In the genomic region with DNA sequence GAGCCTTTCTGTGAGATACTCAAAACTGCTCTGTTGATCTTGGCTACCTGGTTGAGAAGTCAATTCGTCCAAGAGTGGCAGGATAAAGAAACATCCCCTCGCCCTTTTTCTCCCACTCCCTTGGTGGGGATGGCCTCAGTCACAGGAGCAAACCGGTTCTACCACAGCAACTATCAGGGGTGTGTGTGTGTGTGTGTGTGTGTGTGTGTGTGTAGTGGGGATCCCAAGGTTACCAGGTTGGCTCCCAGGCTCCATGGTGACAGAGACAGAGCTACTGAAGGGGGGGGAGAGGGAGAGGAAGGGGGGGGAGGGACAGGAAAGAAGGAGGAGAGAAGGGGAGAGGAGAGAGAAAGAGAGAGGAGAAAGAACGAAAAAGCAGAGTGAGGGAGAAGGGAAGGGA, we compare ENCODE assay signal across 8 mouse cellular contexts. TPM values are rescaled to one million over a fixed set of nuclear protein-coding genes. Genes with fewer than 3 reads are reported as not detected.
DNase-seq lines count a peak whose midpoint lies in the region; ATAC-seq lines count a peak whose summit lies in the region.

No protein-coding gene starts in this region.

- WGBS in kidney, embryonic 15.5 days, result 29% methylated on average over 4 of the region's 4 CpGs
- 35% methylated on average over 4 of the region's 4 CpGs for WGBS in embryonic facial prominence, embryonic 10.5 days
- WGBS in hindbrain, embryonic 12.5 days, result 32% methylated on average over 4 of the region's 4 CpGs
- WGBS in midbrain, embryonic 14.5 days, result 39% methylated on average over 4 of the region's 4 CpGs

- H3K27ac ChIP-seq in kidney, embryonic 15.5 days, result peak overlapping the region; percentile 82
- H3K27ac ChIP-seq in embryonic facial prominence, embryonic 10.5 days (replicated peaks), result peak overlapping the region; percentile 92
- peak overlapping the region; percentile 79 for H3K27ac ChIP-seq in hindbrain, embryonic 12.5 days
- H3K27ac ChIP-seq in midbrain, embryonic 14.5 days (replicated peaks; ENCODE audit: low read depth, low read length), result peak overlapping the region; percentile 85

- no peaks in the 10 kb centered on the region for H3K36me3 ChIP-seq in kidney, embryonic 15.5 days
- H3K36me3 ChIP-seq in embryonic facial prominence, embryonic 10.5 days (replicated peaks), result no peaks in the 10 kb centered on the region
- no peaks in the 10 kb centered on the region for H3K36me3 ChIP-seq in hindbrain, embryonic 12.5 days
- H3K36me3 ChIP-seq in midbrain, embryonic 14.5 days (ENCODE audit: control insufficient read depth, insufficient read depth, low read length), result no peaks in the 10 kb centered on the region

- peak; percentile 56 for ATAC-seq in kidney, embryonic 15.5 days (replicated peaks; ENCODE audit: low FRiP score)
- ATAC-seq in hindbrain, embryonic 12.5 days (ENCODE audit: low FRiP score), result peak; percentile 60; the same call in 1 of the 2 replicates
- ATAC-seq in midbrain, embryonic 14.5 days (ENCODE audit: low FRiP score, low TSS enrichment), result no peak
- no peak for ATAC-seq in activated CD4-positive, CD25-positive, alpha-beta regulatory T cell, adult 4 months

- peaks cover 29% of the 10 kb centered on the region for H3K27me3 ChIP-seq in kidney, embryonic 15.5 days
- H3K27me3 ChIP-seq in embryonic facial prominence, embryonic 10.5 days (replicated peaks; ENCODE audit: low read depth, poor library complexity, severe bottlenecking), result peaks cover 30% of the 10 kb centered on the region
- peaks cover 27% of the 10 kb centered on the region for H3K27me3 ChIP-seq in hindbrain, embryonic 12.5 days
- peaks cover 11% of the 10 kb centered on the region; the same call in 1 of the 2 replicates for H3K27me3 ChIP-seq in midbrain, embryonic 14.5 days (ENCODE audit: control insufficient read depth, insufficient read depth, low read length)

- H3K9ac ChIP-seq in kidney, embryonic 15.5 days, result no peak overlapping the region
- peak overlapping the region; percentile 10; the same call in 1 of the 2 replicates for H3K9ac ChIP-seq in hindbrain, embryonic 12.5 days
- peak overlapping the region; percentile 63; the same call in 1 of the 2 replicates for H3K9ac ChIP-seq in midbrain, embryonic 14.5 days (replicated peaks; ENCODE audit: low read length)

- no peak for DNase-seq in kidney, adult 18-20 months
- DNase-seq in embryonic facial prominence, embryonic 10.5 days (ENCODE audit: low spot score), result peak; percentile 58
- DNase-seq in midbrain, embryonic 14.5 days, result peak; percentile 31
- DNase-seq in cerebellum, adult 9-11 months, result no peak
- no peak for DNase-seq in natural killer cell, adult 2 months (ENCODE audit: low spot score in 2 of 2)

- peak overlapping the region; percentile 45 for H3K4me3 ChIP-seq in kidney, embryonic 15.5 days (replicated peaks)
- peak overlapping the region; percentile 47 for H3K4me3 ChIP-seq in embryonic facial prominence, embryonic 10.5 days
- H3K4me3 ChIP-seq in hindbrain, embryonic 12.5 days, result peak overlapping the region; percentile 23
- no peak overlapping the region for H3K4me3 ChIP-seq in midbrain, embryonic 14.5 days (replicated peaks; ENCODE audit: low read depth, low read length)

- H3K9me3 ChIP-seq in kidney, embryonic 15.5 days (replicated peaks), result no peaks in the 10 kb centered on the region
- no peaks in the 10 kb centered on the region for H3K9me3 ChIP-seq in embryonic facial prominence, embryonic 10.5 days
- no peaks in the 10 kb centered on the region for H3K9me3 ChIP-seq in hindbrain, embryonic 12.5 days (replicated peaks)
- H3K9me3 ChIP-seq in midbrain, embryonic 14.5 days (ENCODE audit: control insufficient read depth, low read length), result no peaks in the 10 kb centered on the region

- peaks cover 29% of the 10 kb centered on the region for H3K4me1 ChIP-seq in kidney, embryonic 15.5 days
- peaks cover 44% of the 10 kb centered on the region for H3K4me1 ChIP-seq in embryonic facial prominence, embryonic 10.5 days
- peaks cover 24% of the 10 kb centered on the region for H3K4me1 ChIP-seq in hindbrain, embryonic 12.5 days
- peaks cover 18% of the 10 kb centered on the region for H3K4me1 ChIP-seq in midbrain, embryonic 14.5 days (ENCODE audit: control insufficient read depth, insufficient read depth, low read length)

- peak overlapping the region; percentile 69 for H3K4me2 ChIP-seq in kidney, embryonic 15.5 days
- peak overlapping the region; percentile 55 for H3K4me2 ChIP-seq in hindbrain, embryonic 12.5 days (replicated peaks)
- peak overlapping the region; percentile 66 for H3K4me2 ChIP-seq in midbrain, embryonic 14.5 days (ENCODE audit: low read length)

RNA-seq across cellular contexts. Expression of a gene that starts 4.0 kb away (rescaled TPM):
- polyA plus RNA-seq in kidney, embryonic 15.5 days (2015; fragmentation: Nextera tagmentation; extraction: Ambion mirVana), result 1.0 and 1.7 TPM in 2 replicates
- polyA plus RNA-seq in embryonic facial prominence, embryonic 10.5 days (2016; fragmentation: Nextera tagmentation; extraction: Ambion mirVana), result 4.0 and 5.6 TPM in 2 replicates
- 3.5 and 5.2 TPM in 2 replicates for polyA plus RNA-seq in hindbrain, embryonic 12.5 days (2016; fragmentation: Nextera tagmentation; extraction: Ambion mirVana)
- 4.9 and 6.6 TPM in 2 replicates for polyA plus RNA-seq in midbrain, embryonic 14.5 days (2014; fragmentation: Nextera tagmentation; extraction: Ambion mirVana)
- polyA plus RNA-seq in activated CD4-positive, CD25-positive, alpha-beta regulatory T cell, adult 4 months (2017; shearing (Covaris generic)), result not detected

RNA-seq across cellular contexts. Expression of a gene that starts 19.7 kb away (rescaled TPM):
- 62.3 and 69.4 TPM in 2 replicates for polyA plus RNA-seq in kidney, embryonic 15.5 days (2015; fragmentation: Nextera tagmentation; extraction: Ambion mirVana)
- polyA plus RNA-seq in embryonic facial prominence, embryonic 10.5 days (2016; fragmentation: Nextera tagmentation; extraction: Ambion mirVana), result 39.7 and 40.1 TPM in 2 replicates
- polyA plus RNA-seq in hindbrain, embryonic 12.5 days (2016; fragmentation: Nextera tagmentation; extraction: Ambion mirVana), result 58.2 and 59.8 TPM in 2 replicates
- 16.2 and 23.9 TPM in 2 replicates for polyA plus RNA-seq in midbrain, embryonic 14.5 days (2014; fragmentation: Nextera tagmentation; extraction: Ambion mirVana)
- 1 to 10 TPM; 1.7 to 4.3 TPM for polyA plus RNA-seq in activated CD4-positive, CD25-positive, alpha-beta regulatory T cell, adult 4 months (2017; shearing (Covaris generic))

RNA-seq across cellular contexts. Expression of a gene that starts 59.2 kb away (rescaled TPM):
- polyA plus RNA-seq in kidney, embryonic 15.5 days (2015; fragmentation: Nextera tagmentation; extraction: Ambion mirVana), result 57.3 and 61.0 TPM in 2 replicates
- 70.4 and 78.9 TPM in 2 replicates for polyA plus RNA-seq in embryonic facial prominence, embryonic 10.5 days (2016; fragmentation: Nextera tagmentation; extraction: Ambion mirVana)
- 46.6 and 56.9 TPM in 2 replicates for polyA plus RNA-seq in hindbrain, embryonic 12.5 days (2016; fragmentation: Nextera tagmentation; extraction: Ambion mirVana)
- polyA plus RNA-seq in midbrain, embryonic 14.5 days (2014; fragmentation: Nextera tagmentation; extraction: Ambion mirVana), result 45.7 and 46.4 TPM in 2 replicates
- polyA plus RNA-seq in activated CD4-positive, CD25-positive, alpha-beta regulatory T cell, adult 4 months (2017; shearing (Covaris generic)), result 10 to 100 TPM; 26.7 to 34.1 TPM

Comparison
In these comparisons a context has a peak if more than half of its experiments do, and no peak if none do; other contexts are left out.
1. ATAC-seq: peak in kidney, embryonic 15.5 days (single experiment) and hindbrain, embryonic 12.5 days (single experiment); none in midbrain, embryonic 14.5 days (single experiment) and activated CD4-positive, CD25-positive, alpha-beta regulatory T cell, adult 4 months (single experiment).
2. DNase-seq: peak in embryonic facial prominence, embryonic 10.5 days (single experiment) and midbrain, embryonic 14.5 days (single experiment); none in kidney, adult 18-20 months (single experiment), cerebellum, adult 9-11 months (single experiment) and natural killer cell, adult 2 months (0 of 2).
3. Peak in every context shown above with its lines, with median percentiles within 50 percentile points of each other: H3K27ac ChIP-seq and H3K4me2 ChIP-seq.